Mouse (Mus musculus): ENCODE results near the gene Plcxd3.

Gene Plcxd3

DNA sequence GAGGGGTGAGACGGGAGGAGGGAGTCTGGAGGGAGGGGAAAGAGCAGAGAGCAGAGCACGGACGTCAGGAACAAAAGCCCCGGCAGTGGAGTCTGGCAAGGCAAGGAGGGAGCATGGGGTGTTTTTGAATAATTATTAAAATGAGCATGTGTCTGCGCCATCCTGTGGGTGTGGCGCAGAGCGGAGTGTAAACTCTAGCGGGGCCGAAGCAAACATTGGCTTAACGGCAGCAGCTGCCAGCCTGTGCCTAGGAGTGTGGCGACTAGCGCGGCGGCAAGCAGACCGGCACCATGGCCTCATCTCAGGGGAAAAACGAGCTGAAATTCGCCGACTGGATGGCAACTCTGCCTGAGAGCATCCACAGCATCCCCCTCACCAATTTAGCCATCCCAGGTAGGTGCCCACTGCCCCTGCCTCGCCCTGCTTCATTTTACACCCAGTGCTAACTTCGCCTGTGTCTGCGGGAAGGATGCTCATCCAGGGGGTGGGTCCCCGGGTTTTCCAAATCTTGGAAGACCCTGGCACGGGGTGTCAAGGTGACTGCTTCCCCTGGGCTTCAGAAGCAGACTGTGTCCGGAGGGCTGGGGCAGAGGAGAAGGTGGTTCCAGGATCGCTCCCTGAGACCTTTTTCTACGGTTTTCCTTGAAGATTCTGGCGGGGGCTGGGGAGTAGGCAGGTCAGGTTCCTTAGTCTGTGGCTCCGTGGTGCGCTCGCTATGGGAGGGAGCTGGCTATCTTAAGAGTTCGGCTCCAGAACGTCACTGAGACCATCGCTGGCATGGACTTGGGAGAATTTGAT lies at the start of gene Plcxd3:
Plcxd3 (plus strand) TSS at position 69 of the 798 bp plus-strand sequence.
- ChIA-PET CTCF (no interaction called here), POLR2A (interaction anchor here in 2 of 4 experiments (0.6 to 0.8 kb wide), 2 partner anchors 380 to 404 kb away, joined by 3 to 4 read pairs; partner anchors contain the start of gene AW549877 (in 1 of the 2))

- ChIA-PET POLR2A (no interaction called here), CTCF (no interaction called here)
These were observed 43.4 kb upstream of the Plcxd3 start for GRCm38 (mm10) chr15:4331867-4332266.

DNA sequence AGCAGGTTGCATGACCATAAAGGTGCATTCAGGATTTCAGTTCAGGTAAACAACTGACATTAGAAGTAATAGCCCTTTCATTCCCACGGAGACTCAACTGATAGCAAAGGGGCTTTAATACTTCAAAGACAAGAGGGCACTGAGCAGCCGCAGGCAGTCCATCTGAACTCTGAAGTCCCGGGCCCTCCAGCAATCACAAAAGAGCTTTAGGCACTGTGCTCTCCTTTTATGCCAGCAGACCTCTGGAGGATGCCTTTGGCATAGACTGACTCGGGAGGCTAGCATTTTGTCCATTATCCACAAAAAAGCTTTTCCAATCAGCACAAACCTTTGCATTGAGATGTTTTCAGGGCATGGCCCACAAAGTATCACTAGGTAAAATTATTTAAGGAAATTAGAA lies 33.7 kb upstream of the Plcxd3 start:
- ChIA-PET POLR2A (interaction anchor here in 1 of 4 experiments (0.5 kb wide), 1 partner anchor 738 kb away, joined by 3 read pairs; no protein-coding TSS in a partner anchor), CTCF (no interaction called here)

- ChIA-PET CTCF (no interaction called here), POLR2A (interaction anchor here in 1 of 4 experiments (0.7 to 1.8 kb wide), 2 partner anchors 9 to 701 kb away, joined by 3 to 4 read pairs; no protein-coding TSS in a partner anchor)
These were observed 26.3 kb upstream of the Plcxd3 start for GRCm38 (mm10) chr15:4348816-4349553.

- ChIA-PET POLR2A (no interaction called here), CTCF (no interaction called here)
These were observed 18.9 kb upstream of the Plcxd3 start for GRCm38 (mm10) chr15:4356397-4356796.

DNA sequence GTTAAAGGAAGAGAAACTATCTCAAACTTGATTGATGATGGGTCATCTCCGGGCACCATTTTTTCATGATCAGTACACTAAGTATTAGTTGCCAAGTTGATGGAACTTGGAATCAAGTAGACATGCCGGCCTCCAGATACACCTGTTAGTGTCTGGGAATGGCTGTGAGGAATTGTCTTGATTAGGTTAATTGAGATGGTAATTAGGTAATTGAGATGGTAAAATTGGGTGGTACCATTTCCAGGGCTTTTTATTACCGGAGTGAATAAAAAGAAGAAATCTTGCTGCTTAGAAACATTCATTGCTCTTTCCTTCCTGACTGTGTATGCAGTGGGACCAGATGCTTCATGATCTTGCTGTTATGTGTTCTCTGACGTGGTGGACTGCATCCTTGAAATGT lies 17.6 kb upstream of the Plcxd3 start:
- POLR2A ChIA-PET: interaction anchor here in 1 of 4 experiments (1.0 kb wide), 1 partner anchor 10 kb away, joined by 4 read pairs; no protein-coding TSS in a partner anchor
- CTCF ChIA-PET: no interaction called here

DNA sequence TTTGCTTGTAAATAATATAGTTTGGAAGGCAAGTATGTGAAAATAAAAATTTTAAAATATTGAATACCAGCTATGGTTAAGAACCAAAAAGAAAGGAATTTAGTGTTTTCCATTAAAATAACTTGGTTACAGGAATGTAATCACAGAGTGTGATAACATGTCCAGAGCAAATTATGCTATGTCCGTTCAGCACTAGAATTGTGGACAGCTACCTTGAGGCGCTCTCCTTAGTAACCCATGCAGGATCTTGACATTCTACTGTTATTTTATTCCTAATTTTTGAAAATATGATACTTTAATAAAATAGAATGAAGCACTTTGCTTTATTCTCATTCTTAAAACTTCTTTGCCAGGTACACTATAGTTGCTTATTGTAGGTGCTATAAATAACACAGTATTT lies 7.5 kb upstream of the Plcxd3 start:
- POLR2A ChIA-PET: no interaction called here
- CTCF ChIA-PET: no interaction called here

GRCm38 (mm10) chr15:4374453-4374990 lies 769 bp upstream of the Plcxd3 start:
- ChIA-PET CTCF (no interaction called here), POLR2A (no interaction called here)

DNA sequence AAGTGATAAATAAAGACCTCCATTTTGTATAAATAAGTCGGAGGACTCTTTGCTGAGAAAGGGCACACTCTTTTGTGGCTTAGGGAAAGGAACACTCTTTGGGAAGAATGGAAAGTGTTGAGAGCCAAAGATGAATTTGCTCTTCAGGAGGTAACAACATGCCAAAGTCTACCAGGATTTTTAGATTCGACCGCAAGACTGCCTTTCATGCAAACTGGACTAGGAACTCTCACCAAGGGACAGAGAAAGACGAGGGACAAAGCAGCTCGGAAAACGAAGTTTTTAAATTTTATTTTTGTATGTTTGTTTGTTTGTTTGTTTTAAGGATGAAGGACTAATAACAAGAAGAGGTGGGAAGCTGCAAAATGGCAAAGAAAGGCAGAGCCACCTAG lies 264 bp upstream of the Plcxd3 start:
- ChIA-PET POLR2A (no interaction called here), CTCF (no interaction called here)

DNA sequence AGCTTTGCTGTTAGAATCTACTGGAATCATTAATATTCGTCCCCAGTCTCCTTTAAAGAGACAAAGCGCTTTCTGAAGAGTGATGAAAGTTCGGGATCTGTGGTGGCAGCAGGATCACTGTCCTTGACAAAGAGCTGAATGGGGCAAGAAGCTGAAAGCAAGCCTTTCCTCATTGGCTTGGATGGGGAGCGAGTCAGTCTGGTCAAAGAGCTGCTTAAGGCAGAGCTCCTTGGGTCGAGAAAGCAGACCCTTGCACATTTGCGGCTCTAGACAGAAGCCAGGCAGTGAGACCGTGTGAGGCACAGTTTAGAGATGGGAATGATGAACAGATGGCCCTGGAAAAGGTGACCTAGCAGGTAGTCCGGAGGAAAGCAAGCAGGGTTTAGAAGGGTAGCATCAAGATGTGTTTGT lies 935 bp downstream of the Plcxd3 start:
- ChIA-PET CTCF (no interaction called here), POLR2A (interaction anchor here in 2 of 4 experiments (0.6 to 0.8 kb wide), 2 partner anchors 381 to 405 kb away, joined by 3 to 4 read pairs; partner anchors contain the start of gene AW549877 (in 1 of the 2))

DNA sequence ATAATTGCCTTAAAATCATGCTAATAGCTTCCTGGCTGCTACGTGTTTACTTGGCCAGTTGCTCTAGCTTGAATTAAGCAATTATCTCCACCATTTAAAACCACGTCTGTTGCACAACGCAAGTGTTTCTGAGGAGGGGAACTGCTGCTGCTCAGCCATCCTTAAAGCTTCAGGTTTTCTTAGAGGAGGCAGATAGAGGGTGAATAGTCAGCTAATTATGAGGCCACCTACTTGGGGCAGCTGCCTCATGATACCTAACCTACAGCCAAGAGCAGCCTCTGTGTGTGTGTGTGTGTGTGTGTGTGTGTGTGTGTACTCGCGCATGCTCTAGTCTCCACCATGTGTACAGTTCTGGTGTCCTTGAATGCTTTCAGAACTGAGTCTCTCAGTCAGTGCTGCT lies 3.5 kb downstream of the Plcxd3 start:
- ChIA-PET POLR2A (no interaction called here), CTCF (no interaction called here)

DNA sequence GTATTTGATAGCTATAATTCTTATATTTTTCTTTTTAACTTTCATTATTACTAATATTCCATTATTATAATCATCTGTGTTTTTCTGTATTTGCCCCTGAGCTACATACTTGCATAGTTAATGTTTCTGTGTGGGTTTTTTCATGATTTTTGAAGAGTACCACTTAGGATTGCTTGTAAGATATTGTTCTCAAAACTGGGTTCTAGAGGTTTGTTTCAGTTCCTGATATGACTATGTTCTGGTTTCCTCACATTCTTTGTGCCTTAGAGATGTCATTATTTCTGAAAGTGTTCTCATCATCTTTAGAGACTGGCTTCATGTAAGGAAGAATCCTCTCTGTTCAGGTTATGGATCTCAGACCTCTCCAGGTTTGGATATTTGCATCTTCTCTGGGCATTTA lies 12.5 kb downstream of the Plcxd3 start:
- ChIA-PET POLR2A (no interaction called here), CTCF (no interaction called here)

- CTCF ChIA-PET: no interaction called here
- POLR2A ChIA-PET: no interaction called here
These were observed 24.8 kb downstream of the Plcxd3 start for GRCm38 (mm10) chr15:4400096-4400495.

GRCm38 (mm10) chr15:4411333-4411732 lies 36.0 kb downstream of the Plcxd3 start:
- ChIA-PET POLR2A (interaction anchor here in 1 of 4 experiments (1.7 kb wide), 1 partner anchor 10 kb away, joined by 4 read pairs; no protein-coding TSS in a partner anchor), CTCF (no interaction called here)

DNA sequence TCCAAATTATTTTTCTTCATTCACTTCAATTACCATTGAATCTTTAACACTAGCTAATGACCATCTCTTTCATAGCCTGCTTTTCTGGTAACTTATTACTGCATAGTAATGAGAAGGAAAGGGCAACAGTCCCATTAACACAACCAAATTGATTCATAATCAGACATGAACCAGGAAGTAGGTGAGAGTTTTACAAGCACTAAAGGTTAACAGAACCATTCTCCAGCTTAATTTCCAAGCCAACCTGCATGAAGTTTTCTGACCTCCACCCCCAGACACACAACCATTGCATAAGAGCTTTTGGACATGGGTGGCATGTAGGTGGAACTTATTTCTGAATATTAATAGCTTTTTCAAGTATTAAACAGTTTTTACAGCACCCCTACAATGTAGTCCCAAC lies 64.8 kb downstream of the Plcxd3 start:
- CTCF ChIA-PET: no interaction called here
- POLR2A ChIA-PET: no interaction called here

- CTCF ChIA-PET: no interaction called here
- POLR2A ChIA-PET: no interaction called here
These were observed 120.9 kb downstream of the Plcxd3 start for GRCm38 (mm10) chr15:4496182-4496581.

DNA sequence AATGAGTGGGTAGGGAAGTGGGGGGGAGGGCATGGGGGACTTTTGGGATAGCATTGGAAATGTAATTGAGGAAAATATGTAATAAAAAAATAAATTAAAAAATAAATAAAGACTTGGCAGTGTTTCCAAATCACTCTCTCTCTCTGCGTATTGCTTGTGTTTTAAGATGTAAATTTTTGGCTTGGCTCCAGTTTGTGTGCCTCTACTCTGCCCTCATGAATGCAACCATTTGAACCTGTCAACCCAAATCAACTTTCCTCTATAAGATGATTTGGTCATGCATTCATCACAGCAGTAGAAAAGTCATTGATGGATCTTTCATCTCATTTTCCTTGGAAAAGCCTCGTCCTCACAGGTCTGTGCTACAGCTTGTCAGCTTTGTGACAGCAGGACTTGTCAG lies 121.7 kb downstream of the Plcxd3 start:
- CTCF ChIA-PET: no interaction called here

DNA sequence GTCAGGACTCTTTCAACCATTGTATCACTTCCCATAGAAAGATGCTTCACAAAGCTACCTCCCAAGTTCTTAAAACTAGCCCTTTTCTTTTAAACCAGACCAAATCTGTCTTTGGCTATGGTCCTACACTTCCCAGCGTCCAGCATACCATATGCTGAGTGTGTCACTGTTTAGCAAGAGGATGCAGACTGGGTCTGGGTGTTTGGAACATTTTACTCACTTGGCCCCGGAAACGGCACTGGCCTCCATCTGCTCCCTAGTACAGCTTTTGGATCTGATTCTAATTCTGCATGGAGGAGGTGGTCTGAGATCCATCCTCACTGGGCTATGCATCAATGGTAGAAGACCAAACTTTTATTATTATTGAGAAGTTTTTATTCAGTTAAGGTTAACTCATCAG lies 122.7 kb downstream of the Plcxd3 start:
- ChIA-PET CTCF (no interaction called here), POLR2A (no interaction called here)

More for the DNA sequence above, 121.7 kb downstream of the Plcxd3 start:
- POLR2A ChIA-PET: no interaction called here

- POLR2A ChIA-PET: no interaction called here
- CTCF ChIA-PET: no interaction called here
These were observed 128.1 kb downstream of the Plcxd3 start for GRCm38 (mm10) chr15:4503366-4503765.

DNA sequence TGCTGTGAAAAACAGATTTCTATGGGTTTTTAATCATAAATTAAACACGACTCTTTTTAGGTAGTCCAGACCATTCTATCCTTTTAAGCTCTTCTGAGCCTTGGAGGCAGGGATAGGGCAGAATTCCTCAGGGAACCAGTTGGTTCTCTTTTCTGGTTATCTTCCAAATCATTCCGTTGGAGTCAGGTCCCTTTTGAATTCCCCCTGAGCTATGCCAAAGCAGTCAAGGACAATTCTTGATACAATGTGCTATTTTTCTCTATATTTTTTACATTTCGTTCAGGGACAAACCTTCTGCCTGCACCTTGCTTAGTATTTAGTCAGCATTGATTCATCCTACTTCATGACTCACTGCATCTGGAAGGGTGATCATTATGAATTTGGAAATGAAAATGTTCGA lies 128.5 kb downstream of the Plcxd3 start:
- POLR2A ChIA-PET: no interaction called here
- CTCF ChIA-PET: no interaction called here

- ChIA-PET CTCF (no interaction called here), POLR2A (no interaction called here)
These were observed 139.4 kb downstream of the Plcxd3 start for GRCm38 (mm10) chr15:4514724-4515123.

Measured in embryonic stem cell, embryonic (primary cell).